Mouse (Mus musculus) spleen, adult 2 months (tissue): ENCODE results near the gene Pif1.

Source experiments
- CTCF ChIP-seq: fragments of 200-500 bp; IDR thresholded peaks from 2 replicates; pipeline ENCODE4 v1.5.1; 2011; ENCODE audit warnings: mild to moderate bottlenecking, inconsistent platforms; ENCODE audit not compliant: insufficient read depth, insufficient read length, insufficient replicate concordance; ENCODE audit errors: extremely low read depth
- POLR2A ChIP-seq: fragments of 200-500 bp; IDR thresholded peaks from 2 replicates; pipeline ENCODE4 v1.6.1; 2011; ENCODE audit warnings: low read depth, low read length, inconsistent platforms

- no peak for TF ChIP-seq CTCF
- no peak for TF ChIP-seq POLR2A
Observed at GRCm38 (mm10) chr9:65644960-65645359, 58.0 kb downstream of the Pif1 start.
